Mouse (Mus musculus): ENCODE results near the gene Hesx1. TPM values are rescaled to one million over a fixed set of nuclear protein-coding genes. Genes with fewer than 3 reads are reported as not detected.
A peak's percentile ranks its signal among the peaks of the same experiment; 100 is the strongest.

The Hesx1 gene
- polyA plus RNA-seq, 1 experiment from 2014 or later, result 1.4 TPM

- Histone ChIP-seq H3K4me2 (ENCODE audit: low read depth, low read length) (peak overlapping the region; percentile 81), H3K4me3 (ENCODE audit: low read depth, low read length) (peak overlapping the region; percentile 93), H3K27me3 (ENCODE audit: control insufficient read depth, insufficient read depth, low read length) (no peaks in the 10 kb centered on the region), H3K36me3 (replicated peaks; ENCODE audit: control insufficient read depth, insufficient read depth, low read depth, low read length) (no peaks in the 10 kb centered on the region), H3K9me3 (replicated peaks; ENCODE audit: control insufficient read depth, low read length) (no peaks in the 10 kb centered on the region), H3K9ac (replicated peaks; ENCODE audit: low read length) (peak overlapping the region; percentile 83), H3K27ac (replicated peaks; ENCODE audit: low read depth, low read length) (0 out of 2 replicates have a peak overlapping the region, but pooled peaks have one; percentile 86), H3K4me1 (ENCODE audit: control insufficient read depth, insufficient read depth, low read length) (peaks cover 13% of the 10 kb centered on the region)
- WGBS, result 4% methylated on average over 12 of the region's 12 CpGs
- ATAC-seq (replicated peaks; ENCODE audit: insufficient number of reproducible peaks, low FRiP score, low TSS enrichment, low read depth) (no peak), DNase-seq (ENCODE audit: low spot score) (no peak)
Measured at GRCm38 (mm10) chr14:27040451-27040850, 46.2 kb downstream of the Hesx1 start.

- WGBS, result 37% methylated on average over 8 of the region's 8 CpGs
- H3K9ac ChIP-seq (replicated peaks; ENCODE audit: low read length), result no peak overlapping the region
- no peaks in the 10 kb centered on the region for H3K9me3 ChIP-seq (replicated peaks; ENCODE audit: control insufficient read depth, low read length)
- ATAC-seq (replicated peaks; ENCODE audit: insufficient number of reproducible peaks, low FRiP score, low TSS enrichment, low read depth), result no peak
- H3K4me2 ChIP-seq (ENCODE audit: low read depth, low read length), result no peak overlapping the region; the same call in 1 of the 2 replicates
- H3K27me3 ChIP-seq (ENCODE audit: control insufficient read depth, insufficient read depth, low read length), result no peaks in the 10 kb centered on the region
- peaks cover 13% of the 10 kb centered on the region for H3K4me1 ChIP-seq (ENCODE audit: control insufficient read depth, insufficient read depth, low read length)
- H3K27ac ChIP-seq (replicated peaks; ENCODE audit: low read depth, low read length), result 0 out of 2 replicates have a peak overlapping the region, but pooled peaks have one; percentile 20
- H3K36me3 ChIP-seq (replicated peaks; ENCODE audit: control insufficient read depth, insufficient read depth, low read depth, low read length), result no peaks in the 10 kb centered on the region
- H3K4me3 ChIP-seq (ENCODE audit: low read depth, low read length), result no peak overlapping the region; the same call in 1 of the 2 replicates
- no peak for DNase-seq (ENCODE audit: low spot score)
Measured at GRCm38 (mm10) chr14:27042280-27042983, 48.2 kb downstream of the Hesx1 start.

GRCm38 (mm10) chr14:27043416-27043815 is 49.2 kb downstream of the Hesx1 start:
- no peak overlapping the region; the same call in 1 of the 2 replicates for H3K4me2 ChIP-seq (ENCODE audit: low read depth, low read length)
- DNase-seq (ENCODE audit: low spot score) (no peak), ATAC-seq (replicated peaks; ENCODE audit: insufficient number of reproducible peaks, low FRiP score, low TSS enrichment, low read depth) (no peak)
- WGBS, result 71% methylated on average over 5 of the region's 5 CpGs
- H3K9me3 ChIP-seq (replicated peaks; ENCODE audit: control insufficient read depth, low read length), result no peaks in the 10 kb centered on the region
- no peak overlapping the region for H3K9ac ChIP-seq (replicated peaks; ENCODE audit: low read length)
- H3K4me3 ChIP-seq (ENCODE audit: low read depth, low read length), result no peak overlapping the region
- H3K36me3 ChIP-seq (replicated peaks; ENCODE audit: control insufficient read depth, insufficient read depth, low read depth, low read length), result no peaks in the 10 kb centered on the region
- H3K27me3 ChIP-seq (ENCODE audit: control insufficient read depth, insufficient read depth, low read length), result no peaks in the 10 kb centered on the region
- peaks cover 16% of the 10 kb centered on the region for H3K4me1 ChIP-seq (ENCODE audit: control insufficient read depth, insufficient read depth, low read length)
- no peak overlapping the region for H3K27ac ChIP-seq (replicated peaks; ENCODE audit: low read depth, low read length)

GRCm38 (mm10) chr14:27044221-27044966 is 50.2 kb downstream of the Hesx1 start:
- Histone ChIP-seq H3K9me3 (replicated peaks; ENCODE audit: control insufficient read depth, low read length) (no peaks in the 10 kb centered on the region), H3K4me3 (ENCODE audit: low read depth, low read length) (no peak overlapping the region), H3K4me1 (ENCODE audit: control insufficient read depth, insufficient read depth, low read length) (peaks cover 16% of the 10 kb centered on the region), H3K36me3 (replicated peaks; ENCODE audit: control insufficient read depth, insufficient read depth, low read depth, low read length) (no peaks in the 10 kb centered on the region), H3K27ac (replicated peaks; ENCODE audit: low read depth, low read length) (peak overlapping the region; percentile 56), H3K27me3 (ENCODE audit: control insufficient read depth, insufficient read depth, low read length) (no peaks in the 10 kb centered on the region), H3K9ac (replicated peaks; ENCODE audit: low read length) (peak overlapping the region; percentile 41), H3K4me2 (ENCODE audit: low read depth, low read length) (peak overlapping the region; percentile 23)
- ATAC-seq (replicated peaks; ENCODE audit: insufficient number of reproducible peaks, low FRiP score, low TSS enrichment, low read depth) (no peak; the same call in 1 of the 2 replicates), DNase-seq (ENCODE audit: low spot score) (no peak)
- WGBS, result 9% methylated on average over 11 of the region's 11 CpGs

GRCm38 (mm10) chr14:27044967-27045361 is 50.7 kb downstream of the Hesx1 start:
- ATAC-seq (replicated peaks; ENCODE audit: insufficient number of reproducible peaks, low FRiP score, low TSS enrichment, low read depth) (no peak; the same call in 1 of the 2 replicates), DNase-seq (ENCODE audit: low spot score) (peak; percentile 57)
- no peaks in the 10 kb centered on the region for H3K27me3 ChIP-seq (ENCODE audit: control insufficient read depth, insufficient read depth, low read length)
- no peaks in the 10 kb centered on the region for H3K36me3 ChIP-seq (replicated peaks; ENCODE audit: control insufficient read depth, insufficient read depth, low read depth, low read length)
- no peaks in the 10 kb centered on the region for H3K9me3 ChIP-seq (replicated peaks; ENCODE audit: control insufficient read depth, low read length)
- H3K9ac ChIP-seq (replicated peaks; ENCODE audit: low read length), result peak overlapping the region; percentile 41
- WGBS, result 6% methylated on average over 2 of the region's 2 CpGs
- H3K4me3 ChIP-seq (ENCODE audit: low read depth, low read length), result no peak overlapping the region
- H3K4me1 ChIP-seq (ENCODE audit: control insufficient read depth, insufficient read depth, low read length), result peaks cover 16% of the 10 kb centered on the region
- peak overlapping the region; percentile 23 for H3K4me2 ChIP-seq (ENCODE audit: low read depth, low read length)
- peak overlapping the region; percentile 56; the same call in 1 of the 2 replicates for H3K27ac ChIP-seq (replicated peaks; ENCODE audit: low read depth, low read length)

GRCm38 (mm10) chr14:27048231-27048956 is 54.2 kb downstream of the Hesx1 start:
- Histone ChIP-seq H3K36me3 (replicated peaks; ENCODE audit: control insufficient read depth, insufficient read depth, low read depth, low read length) (no peaks in the 10 kb centered on the region), H3K9me3 (replicated peaks; ENCODE audit: control insufficient read depth, low read length) (no peaks in the 10 kb centered on the region), H3K4me1 (ENCODE audit: control insufficient read depth, insufficient read depth, low read length) (peaks cover 25% of the 10 kb centered on the region), H3K4me3 (ENCODE audit: low read depth, low read length) (no peak overlapping the region), H3K4me2 (ENCODE audit: low read depth, low read length) (no peak overlapping the region), H3K27ac (replicated peaks; ENCODE audit: low read depth, low read length) (peak overlapping the region; percentile 54; the same call in 1 of the 2 replicates), H3K9ac (replicated peaks; ENCODE audit: low read length) (no peak overlapping the region), H3K27me3 (ENCODE audit: control insufficient read depth, insufficient read depth, low read length) (no peaks in the 10 kb centered on the region)
- peak; percentile 45 for DNase-seq (ENCODE audit: low spot score)
- WGBS, result 25% methylated on average over 8 of the region's 8 CpGs
- no peak for ATAC-seq (replicated peaks; ENCODE audit: insufficient number of reproducible peaks, low FRiP score, low TSS enrichment, low read depth)

- 30% methylated on average over 9 of the region's 9 CpGs for WGBS
- H3K27ac ChIP-seq (replicated peaks; ENCODE audit: low read depth, low read length), result peak overlapping the region; percentile 92
- H3K9ac ChIP-seq (replicated peaks; ENCODE audit: low read length), result no peak overlapping the region
- no peaks in the 10 kb centered on the region for H3K36me3 ChIP-seq (replicated peaks; ENCODE audit: control insufficient read depth, insufficient read depth, low read depth, low read length)
- ATAC-seq (replicated peaks; ENCODE audit: insufficient number of reproducible peaks, low FRiP score, low TSS enrichment, low read depth), result no peak
- H3K9me3 ChIP-seq (replicated peaks; ENCODE audit: control insufficient read depth, low read length), result no peaks in the 10 kb centered on the region
- peaks cover 17% of the 10 kb centered on the region for H3K4me1 ChIP-seq (ENCODE audit: control insufficient read depth, insufficient read depth, low read length)
- H3K4me3 ChIP-seq (ENCODE audit: low read depth, low read length), result no peak overlapping the region
- no peak overlapping the region for H3K4me2 ChIP-seq (ENCODE audit: low read depth, low read length)
- no peaks in the 10 kb centered on the region for H3K27me3 ChIP-seq (ENCODE audit: control insufficient read depth, insufficient read depth, low read length)
- DNase-seq (ENCODE audit: low spot score), result no peak
Measured at GRCm38 (mm10) chr14:27050043-27050442, 55.8 kb downstream of the Hesx1 start.
